Mouse (Mus musculus) forebrain, embryonic 11.5 days (tissue): ENCODE measurements around the gene Rpl13. TPM values are rescaled to one million over a fixed set of nuclear protein-coding genes. Genes with fewer than 3 reads are reported as not detected.

Experiments
- ATAC-seq: fragments of 200-750 bp; cut with Nextera tagmentation; replicated peaks from 2 replicates; pipeline ENCODE4 v1.8.0; 2017; ENCODE audit warnings: moderate TSS enrichment; ENCODE audit not compliant: low FRiP score
- DNase-seq: peaks from one replicate; pipeline ENCODE4 v3.0.0-alpha.2; 2017; ENCODE audit warnings: low spot score
- H3K27ac ChIP-seq: fragments of 300-500 bp; sonication (generic); 2 replicates; pipeline ENCODE4 v1.5.1; 2014; ENCODE audit warnings: low read depth, low read length
- H3K27me3 ChIP-seq: fragments of 300-500 bp; sonication (generic); 2 replicates; pipeline ENCODE4 v1.6.1; 2014; ENCODE audit warnings: mild to moderate bottlenecking, low read length, mixed read lengths; ENCODE audit not compliant: control insufficient read depth, insufficient read depth
- H3K36me3 ChIP-seq: fragments of 300-500 bp; sonication (generic); 2 replicates; pipeline ENCODE4 v1.6.1; 2014; ENCODE audit warnings: mild to moderate bottlenecking, low read length, moderate library complexity, mixed read lengths; ENCODE audit not compliant: control insufficient read depth, insufficient read depth
- H3K4me1 ChIP-seq: fragments of 300-500 bp; sonication (generic); replicated peaks from 2 replicates; pipeline ENCODE4 v1.6.1; 2014; ENCODE audit warnings: low read length, mixed read lengths; ENCODE audit not compliant: control insufficient read depth, insufficient read depth
- H3K4me2 ChIP-seq: fragments of 300-500 bp; sonication (generic); 2 replicates; pipeline ENCODE4 v1.6.1; 2014; ENCODE audit warnings: low read depth, mild to moderate bottlenecking, low read length, moderate library complexity, mixed read lengths; ENCODE audit not compliant: severe bottlenecking
- H3K4me3 ChIP-seq: fragments of 300-500 bp; sonication (generic); 2 replicates; pipeline ENCODE4 v1.5.1; 2014; ENCODE audit warnings: low read depth, low read length
- H3K9ac ChIP-seq: fragments of 300-500 bp; sonication (generic); 2 replicates; pipeline ENCODE4 v1.6.1; 2014; ENCODE audit warnings: low read length
- H3K9me3 ChIP-seq: fragments of 300-500 bp; sonication (generic); 2 replicates; pipeline ENCODE4 v1.6.1; 2016; ENCODE audit warnings: low read length, mixed read lengths; ENCODE audit not compliant: control insufficient read depth
- WGBS: fragments of 180-500 bp; shearing (Covaris S2); extraction: QIAGEN DNeasy Blood & Tissue Kit; methylation state at CpG from one replicate; pipeline ENCODE4 v1.1.7; 2014; 5-methylcytosine and 5-hydroxymethylcytosine counted together
- microRNA-seq: library from miRNA; unstranded; fragments of <30 nt; microRNA quantifications from one replicate; pipeline ENCODE4, GENCODE M21; 2016; ENCODE audit not compliant: insufficient number of aligned reads
- polyA plus RNA-seq: library from polyadenylated mRNA; unstranded; fragments of >200 nt; fragmentation: Nextera tagmentation; extraction: Ambion mirVana; gene quantifications from 2 replicates; pipeline ENCODE4 v1.2.1, GENCODE M21; 2014

Gene Rpl13
- polyA plus RNA-seq, 1 experiment from 2014 or later: 1,311 TPM

GRCm38 (mm10) chr8:123145279-123145678, 43.1 kb downstream of the Rpl13 start:
- no peaks in the 10 kb centered on the region for H3K4me1 ChIP-seq
- DNase-seq: no peak
- H3K27me3 ChIP-seq: no peaks in the 10 kb centered on the region
- H3K27ac ChIP-seq: no peak overlapping the region
- ATAC-seq: no peak
- H3K9ac ChIP-seq: no peak overlapping the region
- no peaks in the 10 kb centered on the region for H3K9me3 ChIP-seq
- H3K4me3 ChIP-seq: no peak overlapping the region
- H3K36me3 ChIP-seq: no peaks in the 10 kb centered on the region
- no peak overlapping the region for H3K4me2 ChIP-seq
- 65% methylated on average over 6 of the region's 6 CpGs for WGBS

- no peaks in the 10 kb centered on the region for H3K36me3 ChIP-seq
- DNase-seq (no peak), ATAC-seq (no peak)
- no peak overlapping the region for H3K4me3 ChIP-seq
- H3K27me3 ChIP-seq: no peaks in the 10 kb centered on the region
- no peaks in the 10 kb centered on the region for H3K4me1 ChIP-seq
- no peak overlapping the region for H3K4me2 ChIP-seq
- 83% methylated on average over 7 of the region's 7 CpGs for WGBS
- H3K9ac ChIP-seq: no peak overlapping the region
- H3K9me3 ChIP-seq: no peaks in the 10 kb centered on the region
- H3K27ac ChIP-seq: no peak overlapping the region
Measured at GRCm38 (mm10) chr8:123146390-123146789, 44.2 kb downstream of the Rpl13 start.

DNA sequence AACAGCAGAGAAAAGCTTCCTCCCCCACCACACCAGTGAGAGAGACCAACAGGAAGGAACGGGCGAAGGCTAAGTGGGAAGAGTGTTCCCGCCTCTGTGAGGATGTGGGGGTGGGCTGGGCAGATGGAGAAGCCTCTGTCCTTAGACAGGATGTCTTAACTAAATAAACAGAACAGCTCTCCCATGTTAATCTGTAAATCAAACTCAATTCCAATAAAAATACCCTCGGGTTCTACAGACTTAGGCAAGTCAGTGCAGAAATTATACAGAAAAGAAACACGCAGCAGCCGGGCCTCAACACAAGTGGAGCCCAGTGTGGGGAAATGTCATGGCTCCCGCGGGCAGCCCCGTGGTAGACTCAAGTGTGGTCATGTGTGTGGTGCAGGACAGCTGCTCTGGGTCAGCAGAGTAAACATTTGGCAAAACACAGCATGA, 48.6 kb downstream of the Rpl13 start:
- Histone ChIP-seq H3K27ac (no peak overlapping the region), H3K9me3 (no peaks in the 10 kb centered on the region), H3K27me3 (no peaks in the 10 kb centered on the region), H3K36me3 (no peaks in the 10 kb centered on the region), H3K4me2 (no peak overlapping the region), H3K4me1 (no peaks in the 10 kb centered on the region), H3K9ac (no peak overlapping the region), H3K4me3 (no peak overlapping the region)
- 79% methylated on average over 9 of the region's 9 CpGs for WGBS
- ATAC-seq (no peak), DNase-seq (no peak)

Small RNAs within 50 kb of the gene (microRNA-seq; reads per million reads assigned to microRNA genes)
- 3.4 reads per million for gene Mir7079
- not detected for gene Mir7080

Other genes with a start within 250 kb of the Rpl13 start
- 94.4 and 95.0 TPM in 2 replicates for gene Ankrd11, start 60.1 kb upstream of the Rpl13 start, polyA plus RNA-seq
- gene Spg7, start 39.4 kb upstream of the Rpl13 start, polyA plus RNA-seq: 43.5 and 52.6 TPM in 2 replicates
- 0.19 TPM in 1 of 2 replicates, not detected in the other for gene Cpne7, start 15.0 kb downstream of the Rpl13 start, polyA plus RNA-seq
- gene Sult5a1, start 56.0 kb downstream of the Rpl13 start, polyA plus RNA-seq: 2.9 and 4.3 TPM in 2 replicates
- gene Dpep1, start 83.9 kb downstream of the Rpl13 start, polyA plus RNA-seq: 0.81 and 1.5 TPM in 2 replicates
- gene Chmp1a, start 110.4 kb downstream of the Rpl13 start, polyA plus RNA-seq: 117 and 126 TPM in 2 replicates
- 5.9 and 6.0 TPM in 2 replicates for gene Spata33, start 110.5 kb downstream of the Rpl13 start, polyA plus RNA-seq
- gene Cdk10, start 122.5 kb downstream of the Rpl13 start, polyA plus RNA-seq: 36.0 and 36.6 TPM in 2 replicates
- 1.8 and 2.0 TPM in 2 replicates for gene Spata2l, start 133.9 kb downstream of the Rpl13 start, polyA plus RNA-seq
- 25.1 and 26.5 TPM in 2 replicates for gene Zfp276, start 151.8 kb downstream of the Rpl13 start, polyA plus RNA-seq
- gene Vps9d1, start 152.0 kb downstream of the Rpl13 start, polyA plus RNA-seq: 27.3 and 29.6 TPM in 2 replicates
- gene Fanca, start 216.2 kb downstream of the Rpl13 start, polyA plus RNA-seq: 46.5 and 48.6 TPM in 2 replicates
- gene Spire2, start 230.4 kb downstream of the Rpl13 start, polyA plus RNA-seq: 12.4 and 13.4 TPM in 2 replicates